Mouse (Mus musculus): ENCODE measurements around the gene Serinc1. TPM values are rescaled to one million over a fixed set of nuclear protein-coding genes. Genes with fewer than 3 reads are reported as not detected.

Serinc1 gene
- polyA plus RNA-seq (2015; fragmentation: Nextera tagmentation; extraction: Ambion mirVana) = 131 and 151 TPM in 2 replicates

DNA sequence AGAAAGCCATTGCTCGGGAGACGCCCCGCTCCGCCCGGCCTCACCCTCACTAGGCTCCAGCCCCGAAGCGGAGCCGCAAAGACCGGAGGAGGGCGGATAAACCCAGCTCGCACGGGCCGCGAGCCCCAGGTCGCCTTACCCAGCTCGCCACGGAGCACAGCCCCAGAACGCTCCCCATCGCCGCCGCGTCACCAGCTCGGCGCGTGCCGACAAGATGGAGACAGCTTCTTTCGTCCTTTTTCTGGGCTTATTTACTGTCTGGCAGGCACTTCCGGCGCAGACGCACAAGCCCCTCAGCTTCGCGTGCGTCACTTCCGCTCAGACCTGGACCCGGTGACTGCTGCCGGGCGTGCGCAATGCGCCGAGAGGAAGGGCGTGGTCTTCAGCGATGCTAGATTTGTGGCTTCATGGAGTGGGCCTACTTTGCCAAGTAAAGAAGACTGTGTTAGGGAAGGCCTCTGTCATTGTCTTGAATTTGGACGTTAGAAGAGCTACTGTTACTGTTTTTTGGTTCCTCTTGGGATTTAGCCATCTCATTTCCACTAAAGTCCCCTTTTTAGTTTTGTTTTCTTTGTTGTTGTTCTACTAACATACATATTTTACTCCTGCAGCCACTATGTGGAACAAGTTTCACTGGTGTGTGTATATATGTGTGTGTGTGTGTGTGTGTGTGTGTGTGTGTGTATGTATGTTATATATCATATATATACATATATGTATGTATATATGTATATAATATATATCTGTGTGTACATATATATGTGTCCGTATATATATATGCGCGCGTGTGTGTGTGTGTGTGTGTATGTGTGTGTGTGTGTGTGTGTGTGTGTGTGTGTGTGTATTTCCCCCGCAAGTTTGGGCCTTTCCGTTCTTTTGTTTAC lies at the start of gene Serinc1:
TSS of gene Serinc1 (minus strand) at position 313 of the 884 bp plus-strand sequence.

GRCm38 (mm10) chr10:57485908-57486541 lies 46.3 kb downstream of the Serinc1 start, which contains the start of gene Hsf2:
Hsf2 (plus strand) TSS chr10:57486385.

Other genes with a start within 250 kb of the Serinc1 start
- 9.4 and 11.2 TPM in 2 replicates for gene Hsf2, start 46.1 kb downstream of the Serinc1 start, polyA plus RNA-seq (2015; fragmentation: Nextera tagmentation; extraction: Ambion mirVana)
- gene Pkib, start 99.5 kb upstream of the Serinc1 start, polyA plus RNA-seq (2015; fragmentation: Nextera tagmentation; extraction: Ambion mirVana) = 0.98 and 5.1 TPM in 2 replicates

All from urinary bladder, postnatal 0 days (tissue).